ENCODE assay signal across 12 mouse cellular contexts in the genomic region with DNA sequence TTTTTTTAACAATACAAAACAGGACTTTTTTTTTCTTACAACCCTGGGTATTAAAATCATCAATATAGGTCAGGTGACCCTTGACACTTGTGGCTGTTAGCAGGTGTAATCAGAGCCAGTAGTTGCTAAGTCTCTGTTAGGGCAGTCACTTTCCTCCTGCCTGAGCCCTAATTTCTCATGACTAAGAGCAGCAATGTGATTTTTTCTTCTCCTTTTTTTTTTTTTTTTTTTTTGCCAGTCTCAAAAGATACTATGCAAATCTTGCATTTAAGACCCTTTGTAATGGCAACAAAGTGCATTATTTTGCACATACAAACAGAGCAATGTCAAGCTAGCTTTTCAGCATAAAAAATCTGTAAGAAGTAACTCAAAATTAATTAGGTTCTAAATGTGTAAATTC.
"Had no signal": no experiment of that assay in that cellular context is flagged by ENCODE, and none has a peak within 500 bp of the region (broad histone marks: within the 10 kb centered on the region; RNA-seq: fewer than 3 reads in every experiment).

No protein-coding gene starts in this region.

- DNase-seq: kidney, adult 9 months; kidney, postnatal 36 days; lung, embryonic 14.5 days; lung, postnatal 10 days; lung, postnatal 4 days; thymus, adult 18-20 months; thymus, postnatal 14 days had no signal

- H3K27me3 ChIP-seq: midbrain, embryonic 12.5 days; neural tube, embryonic 13.5 days had no signal

- H3K27ac ChIP-seq: kidney, postnatal 0 days; liver, embryonic 15.5 days had no signal

- H3K9me3 ChIP-seq: limb, embryonic 10.5 days; liver, embryonic 15.5 days; midbrain, embryonic 12.5 days; neural tube, embryonic 13.5 days had no signal

- H3K9ac ChIP-seq: liver, embryonic 15.5 days had no signal

- H3K36me3 ChIP-seq: liver, embryonic 15.5 days had no signal
